Mouse (Mus musculus) hindbrain, embryonic 14.5 days (tissue): ENCODE measurements around the gene 2310057N15Rik. TPM values are rescaled to one million over a fixed set of nuclear protein-coding genes. Genes with fewer than 3 reads are reported as not detected.
"Not testable (repeated sequence)": the region's sequence is repeated elsewhere in the genome, so short reads cannot be mapped to it uniquely, and the experiment has no call there.

Experiments used
- ATAC-seq: fragments of 200-750 bp; cut with Nextera tagmentation; 2 replicates; pipeline ENCODE4 v1.8.0; 2017; ENCODE audit warnings: moderate number of reproducible peaks, mild to moderate bottlenecking, moderate TSS enrichment, moderate library complexity; ENCODE audit not compliant: low FRiP score
- DNase-seq: peaks from one replicate; pipeline ENCODE4 v3.0.0-alpha.2; 2015; ENCODE audit warnings: low spot score
- H3K27ac ChIP-seq: fragments of 300-500 bp; sonication (generic); 2 replicates; pipeline ENCODE4 v1.5.1; 2014; ENCODE audit warnings: mild to moderate bottlenecking, moderate library complexity
- H3K27me3 ChIP-seq: fragments of 300-500 bp; sonication (generic); 2 replicates; pipeline ENCODE4 v1.6.1; 2014; ENCODE audit warnings: mild to moderate bottlenecking, low read length, mixed read lengths; ENCODE audit not compliant: control insufficient read depth, insufficient read depth
- H3K36me3 ChIP-seq: fragments of 300-500 bp; sonication (generic); replicated peaks from 2 replicates; pipeline ENCODE4 v1.6.1; 2014; ENCODE audit not compliant: control insufficient read depth, insufficient read depth
- H3K4me1 ChIP-seq: fragments of 300-500 bp; sonication (generic); replicated peaks from 2 replicates; pipeline ENCODE4 v1.6.1; 2014; ENCODE audit warnings: antibody characterized with exemption, low read length, mixed read lengths; ENCODE audit not compliant: control insufficient read depth, insufficient read depth
- H3K4me2 ChIP-seq: fragments of 300-500 bp; sonication (generic); replicated peaks from 2 replicates; pipeline ENCODE4 v1.6.1; 2014; ENCODE audit warnings: mild to moderate bottlenecking, moderate library complexity
- H3K4me3 ChIP-seq: fragments of 300-500 bp; sonication (generic); replicated peaks from 2 replicates; pipeline ENCODE4 v1.5.1; 2014; ENCODE audit warnings: mild to moderate bottlenecking, low read length
- H3K9ac ChIP-seq: fragments of 300-500 bp; sonication (generic); 2 replicates; pipeline ENCODE4 v1.6.1; 2014
- H3K9me3 ChIP-seq: fragments of 300-500 bp; sonication (generic); 2 replicates; pipeline ENCODE4 v1.6.1; 2016; ENCODE audit warnings: low read length; ENCODE audit not compliant: control insufficient read depth
- WGBS: fragments of 180-500 bp; shearing (Covaris S2); extraction: QIAGEN DNeasy Blood & Tissue Kit; methylation state at CpG from one replicate; pipeline ENCODE4 v1.1.7; 2014; 5-methylcytosine and 5-hydroxymethylcytosine counted together
- polyA plus RNA-seq: library from polyadenylated mRNA; unstranded; fragments of >200 nt; fragmentation: Nextera tagmentation; extraction: Ambion mirVana; gene quantifications from 2 replicates; pipeline ENCODE4 v1.2.1, GENCODE M21; 2014

Gene 2310057N15Rik
- polyA plus RNA-seq, result not detected in 2 replicates

- Histone ChIP-seq H3K27ac (no peak within 1 kb of the TSS), H3K27me3 (no peaks in the 10 kb centered on the region), H3K9ac (no peak within 1 kb of the TSS), H3K4me1 (no peaks in the 10 kb centered on the region), H3K4me3 (no peak within 1 kb of the TSS), H3K4me2 (no peak within 1 kb of the TSS), H3K36me3 (no peaks in the 10 kb centered on the region), H3K9me3 (no peaks in the 10 kb centered on the region)
- WGBS, result 87% methylated on average over 2 of the region's 2 CpGs
- DNase-seq (no peak), ATAC-seq (no peak)
Measured at GRCm38 (mm10) chr16:88774106-88774505, at the start of gene 2310057N15Rik. Gene 2310057N15Rik, minus strand, starts transcription at chr16:88774206.

GRCm38 (mm10) chr16:88823736-88824135 lies 49.7 kb upstream of the 2310057N15Rik start:
- no peak overlapping the region for H3K9ac ChIP-seq

DNA sequence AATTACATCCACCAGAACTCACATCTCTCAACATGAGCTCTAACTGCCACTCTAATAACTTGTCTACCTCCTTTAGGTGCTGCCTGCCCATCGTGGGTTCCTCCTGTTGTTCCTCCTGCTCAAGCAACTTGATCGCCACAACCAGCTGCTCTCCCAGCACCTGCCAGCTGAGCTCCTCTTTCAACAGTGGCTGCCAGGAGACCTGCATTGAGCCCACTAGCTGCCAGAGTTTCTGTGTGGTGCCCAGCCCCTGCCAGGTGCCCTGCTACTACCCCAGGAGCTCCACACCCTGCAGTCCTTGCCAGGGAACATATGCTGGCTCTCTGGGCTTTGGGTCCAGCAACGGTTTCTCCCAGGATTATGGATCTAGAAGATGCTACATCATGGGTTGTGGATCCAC lies 46.1 kb upstream of the 2310057N15Rik start, which contains the start of gene Krtap15:
Gene Krtap15 (plus strand): TSS at position 150 of the 400 bp plus-strand sequence.
- H3K4me3 ChIP-seq, result no peak within 1 kb of the TSS
- no peak for ATAC-seq
- no peak within 1 kb of the TSS for H3K27ac ChIP-seq
- WGBS, result 88% methylated on average over 3 of the region's 3 CpGs
- H3K27me3 ChIP-seq, result no peaks in the 10 kb centered on the region
- no peaks in the 10 kb centered on the region for H3K4me1 ChIP-seq
- H3K36me3 ChIP-seq, result no peaks in the 10 kb centered on the region
- DNase-seq, result no peak
- no peaks in the 10 kb centered on the region for H3K9me3 ChIP-seq
- no peak within 1 kb of the TSS for H3K9ac ChIP-seq
- H3K4me2 ChIP-seq, result no peak within 1 kb of the TSS

More at GRCm38 (mm10) chr16:88823736-88824135, 49.7 kb upstream of the 2310057N15Rik start:
- H3K4me1 ChIP-seq, result no peaks in the 10 kb centered on the region
- no peak overlapping the region for H3K4me3 ChIP-seq
- H3K27ac ChIP-seq, result no peak overlapping the region
- H3K27me3 ChIP-seq, result no peaks in the 10 kb centered on the region
- DNase-seq (no peak), ATAC-seq (no peak)
- no peaks in the 10 kb centered on the region for H3K9me3 ChIP-seq
- no peak overlapping the region for H3K4me2 ChIP-seq
- 78% methylated on average over 3 of the region's 3 CpGs for WGBS
- no peaks in the 10 kb centered on the region for H3K36me3 ChIP-seq

DNA sequence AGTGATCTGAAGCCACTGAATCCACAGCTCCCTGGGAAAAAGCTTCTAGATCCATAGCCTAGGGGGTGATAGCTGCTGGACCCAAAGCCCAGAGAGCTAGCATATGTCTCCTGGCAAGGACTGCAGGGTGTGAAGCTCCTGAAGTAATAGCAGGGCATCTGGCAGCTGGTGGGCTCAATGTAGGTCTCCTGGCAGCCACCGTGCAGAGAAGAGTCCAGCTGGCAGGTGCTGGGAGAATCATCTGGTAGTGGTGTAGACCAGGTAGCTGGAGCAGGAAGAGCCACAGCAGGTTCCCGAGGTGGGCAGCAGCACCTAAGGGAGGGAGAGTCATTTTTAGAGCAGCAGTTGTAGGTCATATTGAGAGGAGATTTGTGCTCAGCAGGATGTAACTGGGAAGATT lies 37.8 kb upstream of the 2310057N15Rik start, which contains the start of gene Gm20741:
Gene Gm20741 (minus strand): TSS at position 394 of the 400 bp plus-strand sequence.
- no peak for ATAC-seq

GRCm38 (mm10) chr16:88786786-88787185 lies 12.8 kb upstream of the 2310057N15Rik start:
- Histone ChIP-seq H3K9me3 (no peaks in the 10 kb centered on the region), H3K27me3 (no peaks in the 10 kb centered on the region), H3K9ac (no peak overlapping the region), H3K4me2 (no peak overlapping the region), H3K4me3 (no peak overlapping the region), H3K4me1 (no peaks in the 10 kb centered on the region), H3K36me3 (no peaks in the 10 kb centered on the region), H3K27ac (no peak overlapping the region)
- DNase-seq (no peak), ATAC-seq (no peak)
- 82% methylated on average over 2 of the region's 2 CpGs for WGBS

More for the DNA sequence above, 37.8 kb upstream of the 2310057N15Rik start, which contains the start of gene Gm20741:
- Histone ChIP-seq H3K4me3 (no peak within 1 kb of the TSS), H3K27me3 (no peaks in the 10 kb centered on the region), H3K27ac (no peak within 1 kb of the TSS), H3K9me3 (no peaks in the 10 kb centered on the region), H3K4me1 (no peaks in the 10 kb centered on the region), H3K9ac (no peak within 1 kb of the TSS), H3K4me2 (no peak within 1 kb of the TSS), H3K36me3 (no peaks in the 10 kb centered on the region)
- DNase-seq, result no peak
- 78% methylated on average over 2 of the region's 2 CpGs for whole genome bisulfite sequencing

DNA sequence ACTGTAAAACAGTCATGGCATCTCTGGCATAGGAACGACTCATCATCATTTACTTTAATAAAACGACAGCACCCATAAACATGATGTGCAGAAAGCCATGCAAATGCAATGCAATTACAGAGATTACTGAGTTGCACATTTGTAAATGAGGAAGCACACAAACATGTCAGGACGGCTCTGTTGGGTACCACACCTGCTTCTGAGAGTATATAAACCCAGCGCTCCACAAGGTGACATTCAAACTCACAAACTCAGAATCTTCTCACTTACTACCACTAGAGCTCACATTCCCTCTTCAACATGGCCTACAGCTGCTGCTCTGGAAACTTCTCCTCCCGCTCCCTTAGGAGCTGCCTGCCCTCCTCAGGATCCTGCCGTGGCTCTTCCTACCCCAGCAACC lies 3.6 kb upstream of the 2310057N15Rik start, which contains the start of gene Gm5965:
Gene Gm5965 (plus strand): TSS at position 301 of the 400 bp plus-strand sequence.
- no peak for DNase-seq
- Histone ChIP-seq H3K4me2 (no peak within 1 kb of the TSS), H3K36me3 (no peaks in the 10 kb centered on the region), H3K4me1 (no peaks in the 10 kb centered on the region), H3K4me3 (no peak within 1 kb of the TSS), H3K9me3 (no peaks in the 10 kb centered on the region), H3K27me3 (no peaks in the 10 kb centered on the region), H3K9ac (no peak within 1 kb of the TSS), H3K27ac (no peak within 1 kb of the TSS)
- WGBS, result 90% methylated on average over 5 of the region's 6 CpGs
- ATAC-seq, result no peak

GRCm38 (mm10) chr16:88758547-88758946 lies 15.5 kb downstream of the 2310057N15Rik start, which contains the start of gene 2310034C09Rik:
Gene 2310034C09Rik, plus strand, starts transcription at chr16:88758847.
- H3K27me3 ChIP-seq, H3K4me2 ChIP-seq, DNase-seq, H3K36me3 ChIP-seq, H3K4me1 ChIP-seq, H3K9me3 ChIP-seq, H3K4me3 ChIP-seq, H3K27ac ChIP-seq, ATAC-seq, H3K9ac ChIP-seq: not testable (repeated sequence)
- 96% methylated on average over 3 of the region's 3 CpGs for WGBS

DNA sequence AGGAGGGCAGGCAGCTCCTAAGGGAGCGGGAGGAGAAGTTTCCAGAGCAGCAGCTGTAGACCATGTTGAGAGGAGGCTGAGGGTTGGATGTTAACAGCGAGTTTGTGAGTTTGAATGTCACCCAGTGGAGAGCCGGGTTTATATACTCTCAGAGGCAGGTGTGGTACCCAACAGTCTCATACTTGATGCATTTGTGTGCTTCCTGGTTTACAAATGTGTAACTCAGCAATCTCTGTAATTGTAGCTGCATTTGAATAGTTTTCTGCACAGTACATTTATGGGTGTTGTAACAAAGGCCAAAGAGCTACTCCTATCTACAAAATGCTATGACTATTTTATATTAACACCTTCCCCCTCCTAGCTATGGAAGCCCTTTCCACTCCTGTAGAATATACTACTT lies 22.5 kb downstream of the 2310057N15Rik start, which contains the start of gene Krtap13:
Gene Krtap13 (minus strand): TSS at position 101 of the 400 bp plus-strand sequence.
- not testable (repeated sequence) for H3K27me3 ChIP-seq, H3K4me3 ChIP-seq, DNase-seq, H3K4me2 ChIP-seq, H3K9ac ChIP-seq, H3K9me3 ChIP-seq, H3K36me3 ChIP-seq, ATAC-seq, H3K27ac ChIP-seq, H3K4me1 ChIP-seq
- WGBS, result 91% methylated on average over 3 of the region's 3 CpGs

DNA sequence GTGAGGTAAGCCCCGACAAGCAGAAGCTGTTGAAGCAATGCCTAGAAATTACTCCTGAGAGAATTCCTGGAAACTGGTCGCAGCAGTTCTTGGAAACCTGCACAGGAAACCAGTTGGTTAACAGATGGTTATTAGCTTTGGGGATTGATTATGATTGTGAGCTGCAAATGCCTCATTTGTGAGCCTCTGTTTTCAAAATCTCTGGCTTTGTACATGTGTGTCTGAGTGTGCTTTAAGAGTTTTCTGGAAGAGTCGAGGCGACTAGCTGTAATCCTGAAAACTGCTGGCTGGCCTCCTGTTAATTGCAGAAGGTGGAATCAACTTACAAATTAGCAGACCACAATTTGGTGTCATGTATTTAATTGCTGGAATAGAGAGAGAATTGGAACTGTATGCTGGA lies 26.1 kb downstream of the 2310057N15Rik start:
- H3K4me2 ChIP-seq, result no peak overlapping the region
- H3K4me1 ChIP-seq, result no peaks in the 10 kb centered on the region
- DNase-seq (no peak), ATAC-seq (no peak)
- no peaks in the 10 kb centered on the region for H3K36me3 ChIP-seq
- no peaks in the 10 kb centered on the region for H3K9me3 ChIP-seq
- no peak overlapping the region for H3K4me3 ChIP-seq
- no peak overlapping the region for H3K9ac ChIP-seq
- WGBS, result 66% methylated on average over 4 of the region's 4 CpGs
- H3K27me3 ChIP-seq, result no peaks in the 10 kb centered on the region
- no peak overlapping the region for H3K27ac ChIP-seq
